Mouse (Mus musculus) limb, embryonic 12.5 days (tissue): ENCODE measurements around the gene Iqca. TPM values are rescaled to one million over a fixed set of nuclear protein-coding genes. Genes with fewer than 3 reads are reported as not detected.

Source experiments
- ATAC-seq: fragments of 200-750 bp; cut with Nextera tagmentation; 2 replicates; pipeline ENCODE4 v1.8.0; 2017; ENCODE audit warnings: low read depth, moderate TSS enrichment; ENCODE audit not compliant: insufficient number of reproducible peaks, insufficient read depth, low FRiP score, low TSS enrichment
- H3K27ac ChIP-seq: fragments of 300-500 bp; sonication (generic); 2 replicates; pipeline ENCODE4 v1.5.1; 2016; ENCODE audit warnings: mild to moderate bottlenecking, moderate library complexity
- H3K27me3 ChIP-seq: fragments of 300-500 bp; sonication (generic); 2 replicates; pipeline ENCODE4 v1.6.1; 2016; ENCODE audit warnings: mild to moderate bottlenecking, moderate library complexity
- H3K36me3 ChIP-seq: fragments of 300-500 bp; sonication (generic); 2 replicates; pipeline ENCODE4 v1.6.1; 2016; ENCODE audit warnings: mild to moderate bottlenecking, moderate library complexity
- H3K4me1 ChIP-seq: fragments of 300-500 bp; sonication (generic); replicated peaks from 2 replicates; pipeline ENCODE4 v1.6.1; 2016
- H3K4me2 ChIP-seq: fragments of 300-500 bp; sonication (generic); 2 replicates; pipeline ENCODE4 v1.6.1; 2016; ENCODE audit warnings: mild to moderate bottlenecking, moderate library complexity
- H3K4me3 ChIP-seq: fragments of 300-500 bp; sonication (generic); replicated peaks from 2 replicates; pipeline ENCODE4 v1.5.1; 2016; ENCODE audit warnings: mild to moderate bottlenecking
- H3K9ac ChIP-seq: fragments of 300-500 bp; sonication (generic); replicated peaks from 2 replicates; pipeline ENCODE4 v1.6.1; 2016; ENCODE audit warnings: mild to moderate bottlenecking, moderate library complexity
- H3K9me3 ChIP-seq: fragments of 300-500 bp; sonication (generic); 2 replicates; pipeline ENCODE4 v1.6.1; 2016; ENCODE audit warnings: mild to moderate bottlenecking, moderate library complexity
- WGBS: fragments of 180-500 bp; shearing (Covaris S2); methylation state at CpG from one replicate; pipeline ENCODE4 v1.1.7; 2016; 5-methylcytosine and 5-hydroxymethylcytosine counted together
- polyA plus RNA-seq: library from polyadenylated mRNA; unstranded; fragments of >200 nt; fragmentation: Nextera tagmentation; extraction: Ambion mirVana; gene quantifications from 2 replicates; pipeline ENCODE4 v1.2.1, GENCODE M21; 2016

Gene Iqca
- polyA plus RNA-seq, 1 experiment from 2014 or later = not detected

- WGBS = 83% methylated on average over 4 of the region's 4 CpGs
- H3K9ac ChIP-seq = no peak overlapping the region
- H3K27me3 ChIP-seq = peaks cover 17% of the 10 kb centered on the region
- H3K36me3 ChIP-seq = no peaks in the 10 kb centered on the region
- no peak overlapping the region for H3K27ac ChIP-seq
- no peak overlapping the region for H3K4me2 ChIP-seq
- no peaks in the 10 kb centered on the region for H3K9me3 ChIP-seq
- H3K4me3 ChIP-seq = no peak overlapping the region
- ATAC-seq = no peak
- peaks cover 37% of the 10 kb centered on the region for H3K4me1 ChIP-seq
Observed at GRCm38 (mm10) chr1:90054991-90055390, 98.2 kb downstream of the Iqca start.

GRCm38 (mm10) chr1:90051347-90051746 is 101.9 kb downstream of the Iqca start:
- Histone ChIP-seq H3K9me3 (no peaks in the 10 kb centered on the region), H3K4me2 (no peak overlapping the region), H3K27me3 (peaks cover 13% of the 10 kb centered on the region), H3K4me3 (no peak overlapping the region), H3K36me3 (no peaks in the 10 kb centered on the region), H3K27ac (no peak overlapping the region; the same call in 1 of the 2 replicates), H3K9ac (no peak overlapping the region), H3K4me1 (peaks cover 41% of the 10 kb centered on the region)
- no peak for ATAC-seq
- WGBS = 16% methylated on average over 5 of the region's 5 CpGs

- peak overlapping the region; percentile 8; the same call in 1 of the 2 replicates for H3K4me2 ChIP-seq
- H3K4me1 ChIP-seq = peaks cover 41% of the 10 kb centered on the region
- no peak for ATAC-seq
- no peaks in the 10 kb centered on the region for H3K36me3 ChIP-seq
- H3K27ac ChIP-seq = no peak overlapping the region
- H3K4me3 ChIP-seq = no peak overlapping the region
- peaks cover 13% of the 10 kb centered on the region for H3K27me3 ChIP-seq
- no peaks in the 10 kb centered on the region for H3K9me3 ChIP-seq
- H3K9ac ChIP-seq = no peak overlapping the region
- WGBS = 31% methylated on average over 20 of the region's 20 CpGs
Observed at GRCm38 (mm10) chr1:90050046-90050739, 103.0 kb downstream of the Iqca start.

- H3K27me3 ChIP-seq = 0 out of 2 replicates have a peak, but pooled peaks cover 5% of the 10 kb centered on the region
- ATAC-seq = no peak
- H3K9ac ChIP-seq = no peak overlapping the region
- WGBS = 35% methylated on average over 2 of the region's 2 CpGs
- H3K27ac ChIP-seq = no peak overlapping the region
- no peaks in the 10 kb centered on the region for H3K9me3 ChIP-seq
- no peak overlapping the region for H3K4me2 ChIP-seq
- no peak overlapping the region for H3K4me3 ChIP-seq
- H3K4me1 ChIP-seq = peaks cover 6% of the 10 kb centered on the region; the same call in 1 of the 2 replicates
- no peaks in the 10 kb centered on the region for H3K36me3 ChIP-seq
Observed at GRCm38 (mm10) chr1:90028305-90028704, 124.9 kb downstream of the Iqca start.

- Histone ChIP-seq H3K27ac (no peak overlapping the region), H3K36me3 (no peaks in the 10 kb centered on the region), H3K4me2 (no peak overlapping the region), H3K27me3 (0 out of 2 replicates have a peak, but pooled peaks cover 5% of the 10 kb centered on the region), H3K9me3 (no peaks in the 10 kb centered on the region), H3K9ac (no peak overlapping the region), H3K4me3 (no peak overlapping the region), H3K4me1 (peaks cover 6% of the 10 kb centered on the region; the same call in 1 of the 2 replicates)
- ATAC-seq = no peak
- WGBS = 10% methylated on average over 3 of the region's 3 CpGs
Observed at GRCm38 (mm10) chr1:90026945-90027344, 126.3 kb downstream of the Iqca start.

GRCm38 (mm10) chr1:90020336-90020735 is 132.9 kb downstream of the Iqca start:
- H3K27ac ChIP-seq = no peak overlapping the region
- H3K9ac ChIP-seq = no peak overlapping the region
- no peaks in the 10 kb centered on the region for H3K9me3 ChIP-seq
- no peaks in the 10 kb centered on the region for H3K27me3 ChIP-seq
- H3K4me1 ChIP-seq = peaks cover 6% of the 10 kb centered on the region; the same call in 1 of the 2 replicates
- 89% methylated on average over 5 of the region's 5 CpGs for WGBS
- no peak overlapping the region for H3K4me2 ChIP-seq
- H3K36me3 ChIP-seq = no peaks in the 10 kb centered on the region
- ATAC-seq = no peak
- H3K4me3 ChIP-seq = no peak overlapping the region

GRCm38 (mm10) chr1:90018071-90018470 is 135.1 kb downstream of the Iqca start:
- Histone ChIP-seq H3K9me3 (0 out of 2 replicates have a peak, but pooled peaks cover 6% of the 10 kb centered on the region), H3K9ac (no peak overlapping the region), H3K4me3 (no peak overlapping the region), H3K36me3 (no peaks in the 10 kb centered on the region), H3K4me1 (no peaks in the 10 kb centered on the region), H3K27me3 (no peaks in the 10 kb centered on the region), H3K4me2 (no peak overlapping the region), H3K27ac (no peak overlapping the region)
- ATAC-seq = no peak
- 76% methylated on average over 6 of the region's 6 CpGs for WGBS

- 84% methylated on average over 5 of the region's 5 CpGs for WGBS
- ATAC-seq = no peak
- Histone ChIP-seq H3K27ac (no peak within 1 kb of the TSS), H3K9ac (no peak within 1 kb of the TSS), H3K4me3 (no peak within 1 kb of the TSS), H3K27me3 (no peaks in the 10 kb centered on the region; the same call in 1 of the 2 replicates), H3K9me3 (0 out of 2 replicates have a peak, but pooled peaks cover 7% of the 10 kb centered on the region), H3K4me2 (no peak within 1 kb of the TSS), H3K4me1 (no peaks in the 10 kb centered on the region), H3K36me3 (no peaks in the 10 kb centered on the region)
Observed at GRCm38 (mm10) chr1:90014446-90014845, 138.8 kb downstream of the Iqca start, which contains the start of gene Asb18. Gene Asb18, minus strand, starts transcription at chr1:90014666.

GRCm38 (mm10) chr1:90013273-90013672 is 139.9 kb downstream of the Iqca start:
- Histone ChIP-seq H3K27ac (no peak overlapping the region), H3K9me3 (0 out of 2 replicates have a peak, but pooled peaks cover 7% of the 10 kb centered on the region), H3K4me2 (no peak overlapping the region), H3K36me3 (no peaks in the 10 kb centered on the region), H3K9ac (no peak overlapping the region), H3K4me3 (no peak overlapping the region), H3K4me1 (no peaks in the 10 kb centered on the region), H3K27me3 (no peaks in the 10 kb centered on the region; the same call in 1 of the 2 replicates)
- ATAC-seq = no peak
- 82% methylated on average over 5 of the region's 5 CpGs for WGBS

GRCm38 (mm10) chr1:90012850-90013249 is 140.4 kb downstream of the Iqca start:
- ATAC-seq = no peak
- H3K9ac ChIP-seq = no peak overlapping the region
- 0 out of 2 replicates have a peak, but pooled peaks cover 7% of the 10 kb centered on the region for H3K9me3 ChIP-seq
- peaks cover under 1% of the 10 kb centered on the region; the same call in 1 of the 2 replicates for H3K27me3 ChIP-seq
- H3K36me3 ChIP-seq = no peaks in the 10 kb centered on the region
- H3K4me2 ChIP-seq = no peak overlapping the region
- 68% methylated on average over 7 of the region's 7 CpGs for WGBS
- H3K4me1 ChIP-seq = no peaks in the 10 kb centered on the region
- no peak overlapping the region for H3K27ac ChIP-seq
- H3K4me3 ChIP-seq = no peak overlapping the region

- Histone ChIP-seq H3K9me3 (0 out of 2 replicates have a peak, but pooled peaks cover 7% of the 10 kb centered on the region), H3K4me2 (no peak overlapping the region), H3K27ac (no peak overlapping the region), H3K27me3 (peaks cover 3% of the 10 kb centered on the region; the same call in 1 of the 2 replicates), H3K9ac (no peak overlapping the region), H3K4me1 (no peaks in the 10 kb centered on the region), H3K36me3 (no peaks in the 10 kb centered on the region), H3K4me3 (no peak overlapping the region)
- WGBS = 73% methylated on average over 3 of the region's 3 CpGs
- no peak for ATAC-seq
Observed at GRCm38 (mm10) chr1:90012168-90012567, 141.0 kb downstream of the Iqca start.
